Mouse (Mus musculus) retina, embryonic 14.5 days (tissue): ENCODE measurements at regions not wholly inside any gene's neighbourhood (a gene's known extent, or its start where the extent isn't known, plus 50 kb on each side); places are given as distances from the start of the nearest gene placed in this dataset.

Experiments
- DNase-seq: peaks from one replicate; pipeline ENCODE4 v3.0.0-alpha.2; 2015; ENCODE audit warnings: low spot score

- no peak for DNase-seq
Measured at GRCm38 (mm10) chr9:101807249-101807648, 54.4 kb upstream of the 9630041A04Rik start.

DNA sequence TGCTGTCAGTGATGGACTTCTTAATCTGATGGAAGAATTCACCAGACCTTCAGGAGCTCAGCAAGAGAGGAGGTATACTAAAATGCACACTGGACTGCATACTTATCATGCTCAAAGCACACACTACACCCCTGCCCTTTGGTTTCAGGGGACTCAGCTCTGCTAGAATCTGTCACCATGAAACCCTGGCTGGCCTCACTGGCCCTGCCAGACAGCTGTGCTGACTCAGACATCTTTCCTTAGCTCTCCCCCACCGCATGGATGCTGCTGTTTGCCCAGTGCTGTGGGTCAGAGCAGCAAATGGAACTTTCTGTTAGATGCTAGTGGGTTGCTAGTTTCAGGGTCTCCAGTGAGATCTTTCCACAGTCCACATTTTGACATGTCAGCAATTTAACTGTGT, 64.9 kb upstream of the 9630041A04Rik start:
- DNase-seq, result no peak

DNA sequence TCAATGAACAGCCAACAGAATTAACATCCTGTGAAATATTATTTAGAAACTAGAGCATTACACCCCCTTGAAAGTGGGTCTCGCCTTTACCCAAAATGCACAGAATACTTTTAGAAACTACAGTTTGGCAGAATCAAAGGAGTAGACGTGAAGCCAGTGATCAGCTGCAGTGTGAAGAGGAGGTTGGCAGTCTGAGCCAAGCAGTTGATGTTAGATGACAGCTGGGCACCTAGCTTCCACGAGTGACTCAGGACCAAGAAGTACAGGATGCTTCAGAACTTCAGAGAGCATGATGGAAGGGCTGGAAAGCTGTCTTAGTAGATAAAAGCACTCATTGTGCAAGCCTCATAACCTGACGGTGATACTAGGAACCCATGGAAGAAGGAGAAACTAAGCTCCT, 65.6 kb upstream of the 9630041A04Rik start:
- no peak for DNase-seq

GRCm38 (mm10) chr9:101795436-101795835, 66.2 kb upstream of the 9630041A04Rik start:
- DNase-seq, result no peak

GRCm38 (mm10) chr9:101790936-101791335, 70.7 kb upstream of the 9630041A04Rik start:
- DNase-seq, result no peak

DNA sequence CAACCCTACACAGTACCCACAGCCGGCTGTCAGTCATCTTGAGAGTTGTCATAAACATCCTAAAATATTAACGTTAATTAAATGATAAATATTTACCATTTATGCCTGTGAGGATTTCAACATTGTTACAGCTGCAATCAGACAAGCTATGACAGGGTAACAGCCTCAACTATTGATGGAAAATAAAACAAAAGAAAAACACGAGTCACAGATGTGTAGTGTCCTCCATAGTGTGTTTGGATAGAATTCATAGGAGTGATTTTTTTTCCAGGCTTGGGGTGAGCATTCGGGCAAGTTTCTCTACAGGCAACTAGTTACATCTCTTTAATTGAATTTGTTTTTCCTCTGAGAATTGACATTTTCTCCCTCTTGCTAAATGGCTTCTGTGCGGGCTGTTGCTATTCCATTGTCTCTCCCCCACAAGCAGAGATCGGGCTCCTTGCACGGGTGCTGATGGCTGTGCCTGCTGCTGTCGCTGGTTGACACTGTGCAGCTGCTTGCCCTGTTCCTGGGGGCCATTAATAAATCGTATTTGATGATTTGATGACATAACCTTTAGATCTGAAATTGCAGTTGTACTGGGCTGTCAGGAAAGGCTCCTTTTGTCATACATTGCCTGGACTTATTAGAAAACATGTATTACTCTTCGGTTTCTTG, 120.6 kb upstream of the 9630041A04Rik start:
- DNase-seq, result no peak

DNA sequence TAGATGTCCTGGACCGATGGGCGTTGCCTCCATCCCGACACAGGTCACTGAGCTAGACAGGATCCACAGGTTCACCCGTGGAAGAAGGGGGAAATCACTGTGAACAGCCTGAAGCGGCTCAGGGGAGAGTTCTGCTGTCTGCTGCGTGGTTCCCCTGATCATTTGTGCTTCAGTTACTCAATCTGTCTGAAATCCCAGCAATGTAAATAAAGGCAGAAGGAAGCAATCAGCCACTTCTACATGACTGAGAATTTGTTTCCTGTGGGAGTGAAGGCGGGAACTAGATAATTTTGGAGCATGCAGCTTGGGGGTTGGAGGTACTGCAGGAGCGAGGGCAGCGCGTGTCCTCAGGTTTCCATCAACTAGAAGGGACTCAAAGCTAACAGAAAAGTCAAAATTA, 122.3 kb upstream of the 9630041A04Rik start:
- DNase-seq, result no peak

DNA sequence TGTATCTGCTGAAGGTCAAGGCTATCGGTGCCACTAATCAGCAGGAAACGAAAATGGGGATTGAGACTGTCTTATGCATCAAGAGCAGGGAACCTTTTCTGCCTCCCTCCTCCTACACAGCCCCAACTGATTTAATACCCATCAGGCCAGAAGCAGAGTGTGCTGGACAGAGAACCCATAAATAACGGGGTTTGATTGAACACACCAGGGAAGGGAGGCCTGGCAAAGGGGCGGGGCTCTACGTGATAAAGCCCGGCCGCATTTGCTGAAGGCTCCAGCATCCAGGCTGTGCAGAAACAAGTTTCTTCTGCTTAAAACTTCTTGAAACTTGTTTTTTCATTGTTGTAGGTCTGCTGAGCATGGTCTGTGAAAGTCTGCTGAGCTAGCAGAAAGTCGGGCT, 127.4 kb upstream of the 9630041A04Rik start:
- no peak for DNase-seq

DNA sequence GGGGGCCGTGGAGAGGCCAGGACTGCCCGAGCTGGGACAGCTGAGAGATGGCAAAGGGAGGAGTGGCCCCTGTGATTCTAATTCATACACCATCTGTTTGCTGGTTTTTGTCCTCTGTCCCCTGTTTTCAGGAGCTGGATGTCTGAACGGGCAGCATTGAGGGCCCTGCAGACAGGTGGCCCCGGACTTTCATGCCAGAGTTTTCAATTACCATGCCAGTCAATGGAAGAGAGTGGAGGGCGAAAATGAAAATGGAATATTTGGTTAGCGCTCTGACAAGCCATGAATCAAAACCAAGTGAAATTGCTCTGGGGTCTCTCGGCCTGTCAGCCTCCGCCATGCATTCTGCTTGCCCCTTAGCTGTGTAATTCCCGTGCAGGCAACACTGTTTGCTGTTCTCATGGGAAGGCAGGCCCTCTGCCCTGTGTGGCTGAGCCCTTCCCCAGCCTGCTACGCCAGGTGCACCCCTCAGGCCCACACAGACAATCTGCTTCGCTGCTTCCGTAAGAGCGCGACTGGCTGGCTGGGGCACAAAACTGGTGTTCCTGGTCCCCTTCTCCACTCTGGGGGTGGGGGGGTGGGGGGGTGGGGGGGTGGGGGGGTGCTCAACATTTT, 127.9 kb upstream of the 9630041A04Rik start:
- no peak for DNase-seq

DNA sequence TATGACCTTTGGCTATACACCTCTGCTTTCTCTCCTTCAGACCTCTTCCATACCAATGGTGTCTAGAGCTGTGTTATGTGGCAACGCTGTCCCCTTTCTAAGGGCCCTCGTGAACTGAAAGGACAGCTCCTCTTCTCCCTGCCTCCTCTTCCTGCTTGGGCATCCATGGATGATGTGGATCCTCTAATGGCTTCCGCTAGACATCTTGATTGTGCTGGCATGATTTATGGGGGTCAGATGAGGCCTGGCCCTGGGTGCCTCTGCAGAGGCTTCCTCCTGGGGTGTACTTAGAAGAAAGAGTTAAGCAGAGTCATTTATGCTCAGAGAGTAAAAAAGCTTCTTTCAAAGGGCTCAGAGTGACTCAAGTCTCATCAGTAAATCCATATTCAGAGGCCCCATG, 131.5 kb upstream of the 9630041A04Rik start:
- DNase-seq, result no peak

GRCm38 (mm10) chr9:101717911-101718310, 143.7 kb upstream of the 9630041A04Rik start:
- DNase-seq, result peak; percentile 44

DNA sequence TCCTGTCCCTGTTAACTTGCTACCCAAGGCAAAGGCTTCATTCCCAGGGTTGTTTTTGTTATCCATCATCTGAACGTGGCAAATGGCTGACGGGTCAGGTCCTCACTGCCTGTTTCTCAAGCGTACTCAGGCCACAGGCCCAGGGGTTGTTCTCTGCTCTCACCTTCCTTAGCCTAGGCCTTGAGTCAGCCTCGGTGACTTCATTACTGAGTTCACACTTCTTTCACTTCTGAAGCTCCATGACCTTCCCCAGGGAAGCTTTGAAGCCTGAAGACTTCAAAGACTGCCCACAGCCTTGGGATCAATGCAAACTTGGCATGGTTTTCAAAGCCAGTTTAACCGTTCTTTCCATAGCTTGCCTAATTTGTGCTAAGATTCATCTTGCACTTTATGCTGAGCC, 145.3 kb upstream of the 9630041A04Rik start:
- no peak for DNase-seq

DNA sequence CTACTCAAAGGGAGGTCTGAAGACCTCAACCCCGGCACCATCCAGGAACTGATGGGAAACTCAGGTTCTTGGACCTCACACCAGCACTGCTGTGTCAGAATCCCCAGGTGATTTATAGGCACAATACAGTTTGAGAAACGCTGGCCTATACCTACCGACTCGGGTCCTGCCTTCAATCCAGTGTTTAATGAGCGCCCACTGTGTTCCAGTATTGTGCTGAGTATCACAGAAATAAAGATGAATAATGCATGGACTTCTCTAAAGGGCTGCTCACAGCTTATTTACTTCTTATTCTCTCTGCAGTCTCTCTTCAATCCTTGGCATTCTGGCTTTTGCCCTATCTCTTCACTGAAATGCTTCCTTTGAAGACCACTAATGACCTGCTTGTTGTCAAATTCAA, 146.8 kb upstream of the 9630041A04Rik start:
- no peak for DNase-seq

- no peak for DNase-seq
Measured at GRCm38 (mm10) chr9:101710611-101711071, 151.0 kb upstream of the 9630041A04Rik start.

DNA sequence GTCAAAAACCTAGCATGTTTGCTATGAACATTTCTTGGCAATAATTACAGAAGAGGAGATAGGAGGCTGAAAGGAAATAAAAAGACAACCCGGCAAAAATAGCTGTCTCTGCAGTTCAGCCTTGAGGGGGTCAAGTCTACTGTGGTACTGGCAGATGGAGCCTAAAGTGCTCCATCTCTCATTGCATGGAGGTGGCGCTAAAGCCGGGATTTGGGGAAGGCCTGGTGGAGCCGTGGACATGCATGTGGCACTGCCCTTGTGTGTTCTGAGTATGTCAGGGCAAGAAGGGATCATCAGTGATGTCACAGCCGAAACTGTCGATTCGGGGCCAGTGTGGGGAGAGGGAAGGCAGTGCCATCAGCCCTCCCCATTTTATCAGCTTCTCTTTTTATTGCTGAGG, 161.3 kb upstream of the 9630041A04Rik start:
- no peak for DNase-seq

DNA sequence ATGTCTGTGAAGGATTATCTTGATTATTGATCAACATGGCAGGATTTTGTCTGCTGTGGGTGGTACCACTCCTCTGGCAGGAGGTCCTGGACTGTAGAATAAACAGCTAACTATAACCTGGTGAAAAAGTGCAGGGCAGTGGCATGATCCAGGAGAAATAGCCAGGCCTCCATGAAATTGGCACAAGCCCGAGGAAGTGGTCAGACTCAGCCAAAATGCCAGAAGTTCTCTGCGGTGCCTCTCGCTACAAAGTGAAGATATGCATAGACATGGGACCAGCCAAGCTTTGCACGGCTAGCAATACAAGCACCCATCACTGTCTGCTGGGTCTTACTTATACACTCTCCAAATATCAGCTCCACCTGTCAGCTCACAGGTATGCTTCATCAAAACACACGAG, 167.6 kb upstream of the 9630041A04Rik start:
- no peak for DNase-seq

DNA sequence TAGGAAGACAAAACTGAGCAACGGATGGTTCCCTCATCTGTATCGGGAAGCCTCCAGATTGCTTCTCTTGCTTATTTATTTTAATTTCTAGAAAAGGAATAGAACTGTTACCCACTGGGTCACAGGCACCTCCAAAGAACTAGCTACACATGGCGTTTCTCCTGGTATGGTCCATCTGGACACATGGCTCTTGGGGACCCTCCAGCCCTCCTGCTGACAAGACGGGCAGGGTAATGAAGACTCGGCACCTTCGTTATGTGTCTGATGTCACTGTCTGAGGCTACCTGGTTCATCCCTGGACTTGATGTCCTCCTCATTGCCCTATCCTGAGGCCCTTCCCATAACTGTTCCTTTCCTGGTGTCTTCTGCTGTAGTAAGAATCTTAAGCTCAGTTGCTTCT, 170.3 kb upstream of the 9630041A04Rik start:
- DNase-seq, result no peak

- DNase-seq, result no peak
Measured at GRCm38 (mm10) chr9:101690916-101691315, 170.7 kb upstream of the 9630041A04Rik start.

DNA sequence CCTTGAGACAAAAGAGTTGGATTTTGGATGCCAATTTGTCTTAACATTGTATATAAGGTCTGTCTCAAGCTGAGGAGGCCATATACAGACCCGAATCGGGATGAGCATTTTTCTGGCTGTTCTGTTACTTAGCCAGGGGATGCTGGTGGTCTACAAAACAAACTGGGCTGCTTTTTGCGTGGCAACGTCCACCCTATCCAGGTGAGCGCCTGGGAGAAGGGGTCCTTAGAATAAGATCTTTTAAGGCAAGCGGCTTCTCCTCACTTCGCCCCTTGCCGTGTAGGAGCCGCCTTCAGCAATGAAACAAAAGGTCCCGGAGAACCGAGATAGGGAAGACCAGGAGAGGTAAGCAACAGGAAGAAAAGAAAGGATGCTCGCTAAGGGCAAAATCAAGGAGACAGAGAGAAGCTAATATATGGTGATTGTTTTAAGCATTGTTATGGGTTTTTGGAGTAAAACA, 171.2 kb upstream of the 9630041A04Rik start:
- DNase-seq, result no peak

DNA sequence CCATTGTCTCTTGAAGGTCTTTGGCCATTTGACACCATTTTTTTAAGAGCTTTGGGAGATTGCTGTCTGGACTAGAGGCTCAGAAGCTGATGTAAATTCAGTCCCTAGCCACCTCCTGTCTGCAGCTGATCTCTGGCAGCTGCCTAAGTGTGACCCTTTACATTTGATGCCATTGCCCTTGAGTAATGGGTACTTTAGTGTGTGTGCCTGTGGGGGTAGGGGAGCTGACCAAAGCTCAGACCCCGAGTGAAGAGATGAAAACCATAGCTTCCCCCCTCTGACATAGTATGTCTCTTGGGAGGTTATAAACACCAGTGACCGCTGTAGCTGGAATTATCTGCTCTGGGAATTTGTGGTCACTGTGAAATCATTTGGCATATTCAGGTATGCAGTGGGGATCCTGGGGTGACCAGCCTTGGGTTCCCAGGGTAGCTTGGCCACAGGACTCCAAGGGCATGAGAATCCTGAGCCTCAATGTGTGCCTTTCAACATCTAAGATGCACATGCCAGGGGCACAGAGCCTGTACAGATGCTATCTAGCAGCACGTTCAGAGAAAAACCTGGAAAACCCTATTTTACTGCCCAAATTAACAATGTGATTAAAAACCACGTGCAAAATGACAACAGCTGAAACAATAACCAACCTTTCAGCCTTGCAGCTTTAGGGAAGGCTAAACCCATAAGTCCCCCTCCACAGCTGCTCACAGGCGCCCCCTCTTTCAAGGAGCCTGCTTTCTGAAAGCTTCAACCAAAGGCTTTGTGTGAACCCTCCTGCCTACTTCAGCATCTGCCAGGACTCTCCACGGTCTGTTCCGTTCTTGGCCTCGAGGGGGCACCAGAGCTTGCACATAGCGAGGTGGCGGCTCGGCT, 171.9 kb upstream of the 9630041A04Rik start:
- DNase-seq, result peak; percentile 95

- no peak for DNase-seq
Measured at GRCm38 (mm10) chr9:101687226-101687625, 174.4 kb upstream of the 9630041A04Rik start.

GRCm38 (mm10) chr9:101677563-101677962, 184.1 kb upstream of the 9630041A04Rik start:
- DNase-seq, result no peak

GRCm38 (mm10) chr9:101670111-101670510, 191.5 kb upstream of the 9630041A04Rik start:
- no peak for DNase-seq
